Mouse (Mus musculus): ENCODE data around the gene Tns3. TPM values are rescaled to one million over a fixed set of nuclear protein-coding genes. Genes with fewer than 3 reads are reported as not detected.
A peak's percentile ranks its signal among the peaks of the same experiment; 100 is the strongest.

Gene Tns3
- total and polyA plus RNA-seq, 2 experiments: 12.8 to 15.3 TPM

DNA sequence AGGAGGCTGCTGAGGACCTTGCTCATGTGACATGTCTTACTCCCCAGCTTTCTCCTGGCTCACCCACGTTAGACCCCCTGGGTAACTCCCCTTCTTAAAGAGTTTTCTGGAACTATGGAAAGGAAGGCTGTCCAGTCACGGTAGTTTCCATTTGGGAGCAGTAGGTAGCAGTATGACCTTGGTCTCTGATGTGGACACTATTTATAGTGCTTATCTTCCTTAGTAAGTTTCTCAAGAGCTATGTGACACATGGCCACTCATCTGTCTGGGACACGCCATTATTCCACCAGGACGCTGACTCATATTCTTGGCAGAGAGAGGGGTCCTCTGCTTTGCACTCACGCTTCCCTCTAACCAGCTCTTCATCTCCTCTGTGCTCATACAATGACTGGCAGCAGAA is 84.5 kb downstream of the Tns3 start:
- Histone ChIP-seq H3K27ac (replicated peaks; ENCODE audit: insufficient read depth, low read depth, low read length) (peak overlapping the region; percentile 59; the same call in 1 of the 2 replicates), H3K4me3 (ENCODE audit: insufficient read depth, low read depth, low read length) (no peak overlapping the region), H3K27me3 (ENCODE audit: control insufficient read depth, insufficient read depth, low read length) (no peaks in the 10 kb centered on the region), H3K9ac (ENCODE audit: low read depth, low read length) (no peak overlapping the region), H3K36me3 (ENCODE audit: control insufficient read depth, insufficient read depth, low read length) (no peaks in the 10 kb centered on the region), H3K79me2 (ENCODE audit: control insufficient read depth, insufficient read depth, low read length) (no peaks in the 10 kb centered on the region), H3K4me1 (ENCODE audit: control insufficient read depth, insufficient read depth, low read length) (peaks cover 4% of the 10 kb centered on the region)
- 75% methylated on average over 5 of the region's 5 CpGs for WGBS
- TF ChIP-seq CTCF (IDR thresholded peaks at IDR 0.05; ENCODE audit: low read depth, low read length): no peak
- no peak for TF ChIP-seq POLR2A (IDR thresholded peaks at IDR 0.05; ENCODE audit: extremely low read depth, insufficient read depth, low read length)
- no peak for DNase-seq (ENCODE audit: extremely low read depth, low read depth, low spot score)

DNA sequence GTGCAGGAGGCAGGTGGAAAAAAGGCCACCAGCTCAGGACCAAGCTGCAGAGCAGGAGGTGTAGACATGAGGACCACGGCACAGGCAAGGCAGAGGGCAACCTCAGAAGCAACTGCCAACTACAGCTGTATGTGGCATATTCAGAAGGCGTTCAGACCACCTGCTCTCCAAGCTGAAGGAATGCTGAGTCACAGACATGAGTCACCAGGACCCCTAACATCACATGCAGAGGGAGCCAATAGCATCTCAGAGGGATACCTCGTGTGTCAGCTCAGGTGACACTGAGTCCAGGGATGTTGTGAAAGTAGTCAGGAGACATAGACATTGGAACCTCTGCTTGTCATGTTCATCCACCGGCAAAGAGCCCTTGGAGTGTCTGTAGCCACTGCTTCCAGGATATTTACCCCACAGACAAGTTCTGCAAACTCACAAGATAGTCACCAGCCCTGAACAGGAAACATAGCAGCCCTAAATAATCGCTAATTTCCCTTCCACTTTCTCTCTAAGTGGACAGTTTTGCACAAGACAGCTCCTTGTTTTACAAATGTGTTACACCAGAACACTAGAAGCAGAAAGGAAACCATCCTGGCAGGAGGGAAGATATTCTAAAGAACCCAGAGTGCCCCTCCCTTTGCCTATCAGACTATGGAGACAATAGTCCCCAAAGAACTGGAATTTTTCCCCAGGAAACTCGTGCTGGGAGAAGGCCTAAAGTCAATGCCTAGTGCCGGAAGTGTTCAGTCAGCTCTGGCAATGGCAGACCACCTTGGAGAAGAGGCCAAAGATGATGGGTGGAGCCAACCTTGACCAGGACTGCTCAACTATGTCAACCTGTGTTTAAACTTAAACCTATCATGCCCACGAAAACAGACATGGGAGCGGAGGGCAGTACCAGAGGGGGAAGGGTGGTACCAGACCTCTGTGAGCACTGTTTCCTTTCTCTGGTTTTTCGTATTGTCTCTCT is 88.8 kb downstream of the Tns3 start:
- no peak for TF ChIP-seq POLR2A (IDR thresholded peaks at IDR 0.05; ENCODE audit: extremely low read depth, insufficient read depth, low read length)
- no peak for TF ChIP-seq CTCF (IDR thresholded peaks at IDR 0.05; ENCODE audit: low read depth, low read length)
- H3K36me3 ChIP-seq (ENCODE audit: control insufficient read depth, insufficient read depth, low read length): no peaks in the 10 kb centered on the region
- H3K27ac ChIP-seq (replicated peaks; ENCODE audit: insufficient read depth, low read depth, low read length): 0 out of 2 replicates have a peak overlapping the region, but pooled peaks have one; percentile 7
- H3K4me3 ChIP-seq (ENCODE audit: insufficient read depth, low read depth, low read length): no peak overlapping the region
- H3K9ac ChIP-seq (ENCODE audit: low read depth, low read length): no peak overlapping the region
- peak; percentile 29 for DNase-seq (ENCODE audit: extremely low read depth, low read depth, low spot score)
- no peaks in the 10 kb centered on the region for H3K79me2 ChIP-seq (ENCODE audit: control insufficient read depth, insufficient read depth, low read length)
- WGBS: 67% methylated on average over 10 of the region's 10 CpGs
- no peaks in the 10 kb centered on the region for H3K27me3 ChIP-seq (ENCODE audit: control insufficient read depth, insufficient read depth, low read length)
- peaks cover 6% of the 10 kb centered on the region for H3K4me1 ChIP-seq (ENCODE audit: control insufficient read depth, insufficient read depth, low read length)

DNA sequence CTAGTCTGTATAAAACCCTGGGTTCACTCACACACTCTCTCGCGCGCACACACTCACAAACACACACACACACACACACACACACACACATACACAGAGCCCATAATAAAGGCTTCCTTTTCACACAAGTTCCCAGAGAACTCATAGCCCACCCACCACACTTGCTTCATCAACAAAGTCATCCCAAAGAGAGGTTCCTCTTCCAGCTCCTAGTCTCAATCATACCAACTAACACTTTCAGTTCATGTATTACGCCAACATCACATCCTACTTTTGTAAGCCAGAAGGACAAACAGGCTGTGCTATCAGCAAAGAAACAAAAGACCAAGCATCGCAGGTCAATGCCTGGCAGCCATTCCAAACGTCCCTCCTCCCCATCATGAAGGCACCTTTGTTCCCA is 89.8 kb downstream of the Tns3 start:
- H3K4me3 ChIP-seq (ENCODE audit: insufficient read depth, low read depth, low read length): no peak overlapping the region

DNA sequence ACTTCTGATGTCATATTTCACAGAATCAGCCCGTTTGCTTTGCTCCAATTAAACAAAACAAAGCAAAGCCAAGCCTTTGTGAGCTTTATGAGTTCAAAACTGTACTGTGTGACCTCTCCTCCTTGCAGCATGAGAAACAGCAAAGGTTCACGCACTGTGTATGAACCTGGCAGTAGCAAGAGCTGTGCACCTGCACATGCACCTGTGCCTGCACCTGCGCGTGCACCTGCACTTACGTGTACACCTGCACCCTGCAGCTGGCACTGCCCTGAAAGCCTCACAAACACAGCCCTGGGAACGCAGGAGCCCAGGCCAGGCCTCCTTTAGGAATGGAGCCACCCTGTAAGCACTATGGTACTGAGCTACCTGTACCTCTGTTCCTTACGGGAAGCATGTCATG is 91.6 kb downstream of the Tns3 start:
- Histone ChIP-seq H3K27me3 (ENCODE audit: control insufficient read depth, insufficient read depth, low read length) (no peaks in the 10 kb centered on the region), H3K79me2 (ENCODE audit: control insufficient read depth, insufficient read depth, low read length) (no peaks in the 10 kb centered on the region), H3K36me3 (ENCODE audit: control insufficient read depth, insufficient read depth, low read length) (no peaks in the 10 kb centered on the region), H3K27ac (replicated peaks; ENCODE audit: insufficient read depth, low read depth, low read length) (no peak overlapping the region), H3K4me1 (ENCODE audit: control insufficient read depth, insufficient read depth, low read length) (peaks cover 13% of the 10 kb centered on the region), H3K4me3 (ENCODE audit: insufficient read depth, low read depth, low read length) (no peak overlapping the region), H3K9ac (ENCODE audit: low read depth, low read length) (no peak overlapping the region)
- no peak for DNase-seq (ENCODE audit: extremely low read depth, low read depth, low spot score)
- no peak for TF ChIP-seq CTCF (IDR thresholded peaks at IDR 0.05; ENCODE audit: low read depth, low read length)
- no peak for TF ChIP-seq POLR2A (IDR thresholded peaks at IDR 0.05; ENCODE audit: extremely low read depth, insufficient read depth, low read length)
- WGBS: 79% methylated on average over 7 of the region's 7 CpGs

More for the DNA sequence above, 89.8 kb downstream of the Tns3 start:
- no peak overlapping the region for H3K9ac ChIP-seq (ENCODE audit: low read depth, low read length)
- no peak overlapping the region for H3K27ac ChIP-seq (replicated peaks; ENCODE audit: insufficient read depth, low read depth, low read length)
- 62% methylated on average over 6 of the region's 6 CpGs for WGBS
- no peaks in the 10 kb centered on the region for H3K79me2 ChIP-seq (ENCODE audit: control insufficient read depth, insufficient read depth, low read length)
- peaks cover 9% of the 10 kb centered on the region for H3K4me1 ChIP-seq (ENCODE audit: control insufficient read depth, insufficient read depth, low read length)
- no peaks in the 10 kb centered on the region for H3K27me3 ChIP-seq (ENCODE audit: control insufficient read depth, insufficient read depth, low read length)
- H3K36me3 ChIP-seq (ENCODE audit: control insufficient read depth, insufficient read depth, low read length): no peaks in the 10 kb centered on the region
- TF ChIP-seq CTCF (IDR thresholded peaks at IDR 0.05; ENCODE audit: low read depth, low read length) (no peak), POLR2A (IDR thresholded peaks at IDR 0.05; ENCODE audit: extremely low read depth, insufficient read depth, low read length) (no peak)
- peak; percentile 39 for DNase-seq (ENCODE audit: extremely low read depth, low read depth, low spot score)

DNA sequence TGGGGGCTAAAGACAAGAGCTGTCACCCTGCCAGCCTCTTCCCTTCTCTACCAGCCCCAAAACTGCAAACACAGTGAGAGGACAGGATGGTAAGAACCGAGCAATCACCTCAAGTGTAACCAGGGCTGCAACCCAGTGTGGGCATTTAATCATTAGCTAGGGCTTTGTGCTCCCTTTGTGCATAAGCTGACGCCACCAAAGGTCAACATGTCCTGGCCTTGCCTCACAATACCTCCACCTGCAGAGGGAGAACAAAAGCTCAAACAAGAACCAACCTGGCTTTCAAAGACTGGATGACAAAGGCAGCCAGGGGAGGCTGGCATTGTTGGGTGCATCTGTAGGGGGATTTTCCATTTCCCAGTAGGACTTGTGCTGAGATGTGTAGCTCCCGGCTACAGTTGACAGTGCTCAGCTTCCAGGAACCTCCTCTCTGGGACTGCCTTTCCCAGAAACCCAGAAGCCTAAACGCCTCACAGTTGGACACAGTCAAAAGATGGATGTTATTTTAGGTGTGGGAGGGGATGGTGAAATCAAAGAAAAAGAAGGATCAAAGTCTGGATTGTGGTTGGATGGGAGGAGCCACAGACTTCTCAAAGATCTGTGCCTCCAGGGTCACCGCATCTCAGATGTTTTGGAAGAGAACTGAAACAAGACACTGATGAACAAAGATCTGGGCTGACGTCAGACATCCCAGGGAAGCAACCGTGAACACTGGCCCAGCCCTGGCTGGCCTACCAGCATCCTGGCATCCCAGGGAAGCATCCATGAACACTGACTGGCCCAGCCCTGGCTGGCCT is 94.9 kb downstream of the Tns3 start:
- TF ChIP-seq POLR2A (IDR thresholded peaks at IDR 0.05; ENCODE audit: extremely low read depth, insufficient read depth, low read length) (no peak), CTCF (IDR thresholded peaks at IDR 0.05; ENCODE audit: low read depth, low read length) (no peak)
- Histone ChIP-seq H3K36me3 (ENCODE audit: control insufficient read depth, insufficient read depth, low read length) (no peaks in the 10 kb centered on the region), H3K9ac (ENCODE audit: low read depth, low read length) (no peak overlapping the region), H3K4me1 (ENCODE audit: control insufficient read depth, insufficient read depth, low read length) (peaks cover 7% of the 10 kb centered on the region; the same call in 1 of the 2 replicates), H3K27me3 (ENCODE audit: control insufficient read depth, insufficient read depth, low read length) (no peaks in the 10 kb centered on the region), H3K79me2 (ENCODE audit: control insufficient read depth, insufficient read depth, low read length) (no peaks in the 10 kb centered on the region), H3K4me3 (ENCODE audit: insufficient read depth, low read depth, low read length) (no peak overlapping the region), H3K27ac (replicated peaks; ENCODE audit: insufficient read depth, low read depth, low read length) (peak overlapping the region; percentile 29; the same call in 1 of the 2 replicates)
- DNase-seq (ENCODE audit: extremely low read depth, low read depth, low spot score): peak; percentile 86
- WGBS: 39% methylated on average over 7 of the region's 7 CpGs
